Mouse (Mus musculus): ENCODE data around the gene Smyd1. TPM values are rescaled to one million over a fixed set of nuclear protein-coding genes. Genes with fewer than 3 reads are reported as not detected.

Gene Smyd1
- 0.04 TPM in 1 of 2 replicates, not detected in the other for polyA plus RNA-seq (2012; rRNA removed)

- whole genome bisulfite sequencing = 78% methylated on average over 3 of the region's 3 CpGs
- TF ChIP-seq POLR2A (IDR thresholded peaks at IDR 0.05; ENCODE audit: low read depth, low read length) (no peak), CTCF (IDR thresholded peaks at IDR 0.05; ENCODE audit: extremely low read depth, insufficient read length, insufficient replicate concordance, low read depth, low read length) (no peak)
- no peaks in the 10 kb centered on the region for H3K36me3 ChIP-seq (ENCODE audit: control insufficient read depth, insufficient read depth, low read length)
- no peak within 1 kb of the TSS for H3K27ac ChIP-seq (ENCODE audit: insufficient read depth, low read depth, low read length)
- no peaks in the 10 kb centered on the region for H3K27me3 ChIP-seq (ENCODE audit: control insufficient read depth, insufficient read depth, low read length)
- no peak within 1 kb of the TSS for H3K4me3 ChIP-seq (ENCODE audit: low read depth, low read length)
- no peaks in the 10 kb centered on the region for H3K4me1 ChIP-seq (ENCODE audit: control insufficient read depth, insufficient read depth, insufficient read length, low read length)
Measured at GRCm38 (mm10) chr6:71321826-71322283, at the start of gene Smyd1. Gene Smyd1 (minus strand): TSS chr6:71322233.

GRCm38 (mm10) chr6:71371085-71371605 lies 49.1 kb upstream of the Smyd1 start:
- WGBS = 88% methylated on average over 5 of the region's 5 CpGs
- Histone ChIP-seq H3K27ac (ENCODE audit: insufficient read depth, low read depth, low read length) (no peak overlapping the region), H3K27me3 (ENCODE audit: control insufficient read depth, insufficient read depth, low read length) (no peaks in the 10 kb centered on the region), H3K36me3 (ENCODE audit: control insufficient read depth, insufficient read depth, low read length) (no peaks in the 10 kb centered on the region), H3K4me1 (ENCODE audit: control insufficient read depth, insufficient read depth, insufficient read length, low read length) (no peaks in the 10 kb centered on the region), H3K4me3 (ENCODE audit: low read depth, low read length) (no peak overlapping the region)
- TF ChIP-seq CTCF (IDR thresholded peaks at IDR 0.05; ENCODE audit: extremely low read depth, insufficient read length, insufficient replicate concordance, low read depth, low read length) = no peak

DNA sequence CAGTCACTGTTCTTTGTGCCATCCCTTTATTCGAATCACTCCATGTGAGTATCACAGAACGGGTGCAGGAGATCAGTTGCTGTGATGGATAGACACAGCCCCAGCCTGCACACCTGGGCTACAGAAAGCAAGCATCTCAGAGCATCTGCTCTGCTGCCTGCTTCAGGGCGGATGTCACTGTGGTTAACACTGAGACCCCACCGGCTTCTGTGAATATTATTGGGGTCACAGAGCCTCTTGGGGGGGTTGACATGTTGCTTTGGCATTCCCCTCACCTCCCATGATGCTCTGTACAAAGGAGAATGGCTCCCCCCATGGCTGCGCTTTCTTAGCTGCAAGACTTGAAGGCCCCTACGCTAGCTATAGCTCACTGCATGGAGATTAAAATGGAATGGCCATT lies 47.4 kb upstream of the Smyd1 start:
- H3K27ac ChIP-seq (ENCODE audit: insufficient read depth, low read depth, low read length) = no peak overlapping the region
- no peaks in the 10 kb centered on the region for H3K27me3 ChIP-seq (ENCODE audit: control insufficient read depth, insufficient read depth, low read length)
- 93% methylated on average over 6 of the region's 6 CpGs for WGBS
- H3K4me1 ChIP-seq (ENCODE audit: control insufficient read depth, insufficient read depth, insufficient read length, low read length) = no peaks in the 10 kb centered on the region
- TF ChIP-seq CTCF (IDR thresholded peaks at IDR 0.05; ENCODE audit: extremely low read depth, insufficient read length, insufficient replicate concordance, low read depth, low read length) (no peak), POLR2A (IDR thresholded peaks at IDR 0.05; ENCODE audit: low read depth, low read length) (no peak)
- H3K4me3 ChIP-seq (ENCODE audit: low read depth, low read length) = no peak overlapping the region
- H3K36me3 ChIP-seq (ENCODE audit: control insufficient read depth, insufficient read depth, low read length) = no peaks in the 10 kb centered on the region

DNA sequence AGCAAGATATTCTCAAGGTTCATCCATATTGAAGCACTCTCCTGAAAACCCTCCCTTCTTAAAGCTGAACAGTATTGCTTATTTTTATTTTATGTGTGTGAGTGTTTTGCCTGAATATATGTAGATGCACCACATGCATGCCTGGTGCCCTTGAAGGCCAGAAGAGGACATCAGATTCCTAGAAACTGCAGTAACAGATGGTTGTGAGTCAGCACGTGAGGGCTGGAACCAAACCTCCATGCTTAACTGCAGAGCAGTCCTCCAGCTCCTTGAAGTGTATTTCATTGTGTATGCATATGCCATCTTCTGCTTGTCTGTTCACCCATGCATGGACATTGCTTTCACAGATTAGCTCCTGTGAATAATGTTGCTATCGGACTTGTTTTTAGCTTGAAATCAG lies 42.0 kb upstream of the Smyd1 start:
- no peaks in the 10 kb centered on the region for H3K27me3 ChIP-seq (ENCODE audit: control insufficient read depth, insufficient read depth, low read length)
- no peak for TF ChIP-seq POLR2A (IDR thresholded peaks at IDR 0.05; ENCODE audit: low read depth, low read length)
- no peak for TF ChIP-seq CTCF (IDR thresholded peaks at IDR 0.05; ENCODE audit: extremely low read depth, insufficient read length, insufficient replicate concordance, low read depth, low read length)
- H3K4me1 ChIP-seq (ENCODE audit: control insufficient read depth, insufficient read depth, insufficient read length, low read length) = no peaks in the 10 kb centered on the region
- WGBS = 65% methylated on average over 2 of the region's 2 CpGs
- H3K27ac ChIP-seq (ENCODE audit: insufficient read depth, low read depth, low read length) = peak overlapping the region; percentile 7; the same call in 1 of the 2 replicates
- H3K36me3 ChIP-seq (ENCODE audit: control insufficient read depth, insufficient read depth, low read length) = no peaks in the 10 kb centered on the region
- H3K4me3 ChIP-seq (ENCODE audit: low read depth, low read length) = no peak overlapping the region

GRCm38 (mm10) chr6:71361156-71361670 lies 39.2 kb upstream of the Smyd1 start:
- Histone ChIP-seq H3K27me3 (ENCODE audit: control insufficient read depth, insufficient read depth, low read length) (no peaks in the 10 kb centered on the region), H3K27ac (ENCODE audit: insufficient read depth, low read depth, low read length) (no peak overlapping the region), H3K4me1 (ENCODE audit: control insufficient read depth, insufficient read depth, insufficient read length, low read length) (no peaks in the 10 kb centered on the region), H3K4me3 (ENCODE audit: low read depth, low read length) (no peak overlapping the region), H3K36me3 (ENCODE audit: control insufficient read depth, insufficient read depth, low read length) (no peaks in the 10 kb centered on the region)
- WGBS = 55% methylated on average over 10 of the region's 10 CpGs
- TF ChIP-seq CTCF (IDR thresholded peaks at IDR 0.05; ENCODE audit: extremely low read depth, insufficient read length, insufficient replicate concordance, low read depth, low read length) (no peak), POLR2A (IDR thresholded peaks at IDR 0.05; ENCODE audit: low read depth, low read length) (no peak)

GRCm38 (mm10) chr6:71360751-71361150 lies 38.7 kb upstream of the Smyd1 start:
- Histone ChIP-seq H3K36me3 (ENCODE audit: control insufficient read depth, insufficient read depth, low read length) (no peaks in the 10 kb centered on the region), H3K4me3 (ENCODE audit: low read depth, low read length) (no peak overlapping the region), H3K27ac (ENCODE audit: insufficient read depth, low read depth, low read length) (no peak overlapping the region), H3K27me3 (ENCODE audit: control insufficient read depth, insufficient read depth, low read length) (no peaks in the 10 kb centered on the region), H3K4me1 (ENCODE audit: control insufficient read depth, insufficient read depth, insufficient read length, low read length) (no peaks in the 10 kb centered on the region)
- 54% methylated on average over 5 of the region's 5 CpGs for WGBS
- no peak for TF ChIP-seq CTCF (IDR thresholded peaks at IDR 0.05; ENCODE audit: extremely low read depth, insufficient read length, insufficient replicate concordance, low read depth, low read length)

- Histone ChIP-seq H3K27ac (ENCODE audit: insufficient read depth, low read depth, low read length) (no peak overlapping the region; the same call in 1 of the 2 replicates), H3K4me1 (ENCODE audit: control insufficient read depth, insufficient read depth, insufficient read length, low read length) (no peaks in the 10 kb centered on the region), H3K4me3 (ENCODE audit: low read depth, low read length) (no peak overlapping the region), H3K27me3 (ENCODE audit: control insufficient read depth, insufficient read depth, low read length) (no peaks in the 10 kb centered on the region), H3K36me3 (ENCODE audit: control insufficient read depth, insufficient read depth, low read length) (no peaks in the 10 kb centered on the region)
- TF ChIP-seq CTCF (IDR thresholded peaks at IDR 0.05; ENCODE audit: extremely low read depth, insufficient read length, insufficient replicate concordance, low read depth, low read length) = no peak
- 88% methylated on average over 4 of the region's 4 CpGs for WGBS
Measured at GRCm38 (mm10) chr6:71360221-71360620, 38.2 kb upstream of the Smyd1 start.
